Mouse (Mus musculus) kidney, adult 2 months (tissue): Measurements from ENCODE around the gene Pdgfb.

ENCODE experiments used
- CTCF ChIP-seq: fragments of 200-500 bp; conservative IDR thresholded peaks from 2 replicates; pipeline ENCODE4 v1.5.1; 2011; ENCODE audit warnings: low read depth, mild to moderate bottlenecking, control low read depth, low read length, moderate library complexity, mixed read lengths; ENCODE audit not compliant: insufficient read depth, insufficient read length
- POLR2A ChIP-seq: fragments of 200-500 bp; IDR thresholded peaks from one replicate; pipeline ENCODE4 v1.6.1; 2011; ENCODE audit warnings: low read depth, low read length, control low read depth

DNA sequence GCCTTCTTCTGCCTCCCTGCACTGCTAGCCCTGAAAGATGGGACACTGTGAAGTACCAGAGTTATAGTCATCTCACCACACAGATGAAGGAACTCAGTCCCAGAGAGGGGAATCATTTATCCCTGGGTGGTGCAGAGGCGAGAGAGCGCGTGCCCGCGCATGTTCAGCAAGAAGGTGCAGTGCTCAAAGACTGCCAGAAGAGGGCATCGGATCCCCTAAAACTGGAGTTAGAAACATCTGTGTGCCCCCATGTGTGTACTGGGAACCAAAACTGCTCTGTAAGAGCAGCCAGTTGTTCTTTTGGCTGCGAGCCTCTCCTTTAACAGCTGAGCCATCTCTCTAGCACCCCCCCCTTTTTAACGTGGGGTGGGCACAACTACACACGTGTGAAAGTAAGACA, 68.0 kb downstream of the Pdgfb start:
- TF ChIP-seq POLR2A (no peak), CTCF (peak; percentile 47; the same call in 1 of the 2 replicates)
